Mouse (Mus musculus) liver, postnatal 0 days (tissue): ENCODE measurements around the gene H2-Ob. TPM values are rescaled to one million over a fixed set of nuclear protein-coding genes. Genes with fewer than 3 reads are reported as not detected.
A peak's percentile ranks its signal among the peaks of the same experiment; 100 is the strongest.
"Not testable (repeated sequence)": the region's sequence is repeated elsewhere in the genome, so short reads cannot be mapped to it uniquely, and the experiment has no call there.

Source experiments
- ATAC-seq: fragments of 200-750 bp; cut with Nextera tagmentation; 2 replicates; pipeline ENCODE4 v1.8.0; 2017; ENCODE audit warnings: mild to moderate bottlenecking, moderate library complexity
- DNase-seq: peaks from one replicate; pipeline ENCODE4 v3.0.0-alpha.2; 2016
- H3K27ac ChIP-seq: fragments of 300-500 bp; sonication (generic); 2 replicates; pipeline ENCODE4 v1.5.1; 2014; ENCODE audit warnings: antibody characterized with exemption, moderate library complexity, mild to moderate bottlenecking, low read depth
- H3K27me3 ChIP-seq: fragments of 300-500 bp; sonication (generic); 2 replicates; pipeline ENCODE4 v1.6.1; 2014; ENCODE audit warnings: low read length, control low read depth, mixed read lengths; ENCODE audit not compliant: insufficient read depth
- H3K36me3 ChIP-seq: fragments of 300-500 bp; sonication (generic); replicated peaks from 2 replicates; pipeline ENCODE4 v1.6.1; 2014; ENCODE audit warnings: mild to moderate bottlenecking, control low read depth, low read length, moderate library complexity, mixed read lengths; ENCODE audit not compliant: insufficient read depth
- H3K4me1 ChIP-seq: fragments of 300-500 bp; sonication (generic); 2 replicates; pipeline ENCODE4 v1.6.1; 2014; ENCODE audit warnings: antibody characterized with exemption, mild to moderate bottlenecking, control low read depth; ENCODE audit not compliant: insufficient read depth
- H3K4me2 ChIP-seq: fragments of 300-500 bp; sonication (generic); 2 replicates; pipeline ENCODE4 v1.6.1; 2014; ENCODE audit warnings: low read depth, mild to moderate bottlenecking, low read length, moderate library complexity, mixed read lengths
- H3K4me3 ChIP-seq: fragments of 300-500 bp; sonication (generic); 2 replicates; pipeline ENCODE4 v1.5.1; 2014; ENCODE audit warnings: low read depth, low read length
- H3K9ac ChIP-seq: fragments of 300-500 bp; sonication (generic); replicated peaks from 2 replicates; pipeline ENCODE4 v1.6.1; 2014; ENCODE audit warnings: mild to moderate bottlenecking, moderate library complexity
- H3K9me3 ChIP-seq: fragments of 300-500 bp; sonication (generic); 2 replicates; pipeline ENCODE4 v1.6.1; 2016; ENCODE audit warnings: mild to moderate bottlenecking, control low read depth, low read length, mixed read lengths
- CTCF ChIP-seq: sonication (generic); IDR thresholded peaks from 2 replicates; pipeline ENCODE4 v1.5.1; 2016; ENCODE audit warnings: antibody characterized with exemption, low read depth
- EP300 ChIP-seq: IDR thresholded peaks from 2 replicates; pipeline ENCODE4 v1.6.1; 2016; ENCODE audit warnings: antibody characterized with exemption, low read depth, mild to moderate bottlenecking
- WGBS: fragments of 180-500 bp; shearing (Covaris S2); extraction: QIAGEN DNeasy Blood & Tissue Kit; methylation state at CpG from one replicate; pipeline ENCODE4 v1.1.7; 2014; ENCODE audit not compliant: insufficient replicate concordance; 5-methylcytosine and 5-hydroxymethylcytosine counted together
- polyA plus RNA-seq: library from polyadenylated mRNA; unstranded; fragments of >200 nt; fragmentation: Nextera tagmentation; extraction: Ambion mirVana; gene quantifications from 2 replicates; pipeline ENCODE4 v1.2.1, GENCODE M21; 2015

The H2-Ob gene
- polyA plus RNA-seq, 1 experiment from 2014 or later: 1.1 TPM

DNA sequence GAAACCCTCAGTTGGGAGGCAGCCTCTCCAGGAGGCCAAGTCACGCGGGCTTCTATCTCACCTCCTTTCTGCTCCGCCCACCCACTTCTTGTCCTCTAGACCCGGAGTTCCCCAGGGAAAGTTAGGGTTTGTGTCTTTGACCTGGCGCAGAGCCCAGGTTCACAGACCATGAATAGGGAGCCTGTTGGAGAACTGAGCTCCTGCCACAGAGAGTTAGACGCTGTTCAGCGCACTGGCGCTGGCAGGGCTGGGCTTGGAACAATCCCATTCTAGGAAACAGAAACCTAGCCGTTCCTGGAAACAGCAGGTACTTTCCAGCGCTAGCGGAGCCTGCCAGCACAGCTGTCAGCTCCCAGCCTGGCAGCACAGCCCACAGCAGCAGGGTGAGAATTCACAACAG is 20.0 kb upstream of the H2-Ob start:
- 76% methylated on average over 11 of the region's 11 CpGs for WGBS
- no peak overlapping the region for H3K27ac ChIP-seq
- peaks cover 11% of the 10 kb centered on the region; the same call in 1 of the 2 replicates for H3K36me3 ChIP-seq
- H3K9ac ChIP-seq: no peak overlapping the region
- DNase-seq (no peak), ATAC-seq (peak; percentile 40)
- H3K9me3 ChIP-seq: 0 out of 2 replicates have a peak, but pooled peaks cover 3% of the 10 kb centered on the region
- TF ChIP-seq EP300 (no peak), CTCF (no peak)
- H3K4me1 ChIP-seq: no peaks in the 10 kb centered on the region
- H3K4me2 ChIP-seq: no peak overlapping the region
- no peaks in the 10 kb centered on the region for H3K27me3 ChIP-seq
- no peak overlapping the region for H3K4me3 ChIP-seq

DNA sequence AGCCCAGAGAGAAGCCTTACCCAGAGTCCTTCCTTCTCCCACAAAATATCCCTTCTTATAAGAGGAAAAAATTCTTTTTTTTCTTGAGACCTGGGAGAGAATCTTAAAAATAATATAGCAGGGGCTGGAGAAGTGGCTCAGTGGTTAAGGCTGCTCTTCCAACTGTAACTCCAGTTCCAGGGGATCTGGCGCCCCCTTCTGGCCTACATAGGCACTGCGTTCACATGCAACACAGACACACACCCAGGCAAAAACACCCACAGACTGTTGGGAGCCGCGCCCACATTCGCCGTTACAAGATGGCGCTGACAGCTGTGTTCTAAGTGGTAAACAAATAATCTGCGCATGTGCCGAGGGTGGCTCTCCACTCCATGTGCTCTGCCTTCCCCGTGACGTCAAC is 19.6 kb upstream of the H2-Ob start:
- peak; percentile 57 for DNase-seq
- H3K4me1 ChIP-seq, H3K4me2 ChIP-seq, H3K27me3 ChIP-seq, H3K4me3 ChIP-seq, H3K9me3 ChIP-seq, H3K9ac ChIP-seq, H3K36me3 ChIP-seq, ATAC-seq, H3K27ac ChIP-seq: not testable (repeated sequence)
- 85% methylated on average over 7 of the region's 11 CpGs for WGBS
- peak; percentile 67 for TF ChIP-seq CTCF

DNA sequence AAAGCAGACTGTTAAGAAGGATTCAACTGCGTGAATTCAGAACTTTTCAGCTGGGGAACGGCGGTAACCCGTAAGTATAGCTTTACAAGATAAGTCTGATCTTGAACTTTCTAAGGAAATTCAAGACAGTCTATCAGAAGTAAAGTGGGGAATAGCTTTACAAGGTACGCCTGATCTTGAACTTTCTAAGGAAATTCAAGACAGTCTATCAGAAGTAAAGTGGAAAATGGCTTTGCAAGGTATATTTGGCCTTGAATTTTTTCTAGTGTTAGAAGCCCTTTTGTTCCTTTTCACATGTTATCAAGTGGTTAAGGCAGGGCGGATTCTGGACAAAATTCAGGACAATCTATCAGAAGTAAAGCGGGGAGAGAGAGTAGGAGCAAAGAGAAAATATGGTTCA is 18.9 kb upstream of the H2-Ob start:
- H3K27ac ChIP-seq, H3K36me3 ChIP-seq, H3K9me3 ChIP-seq, H3K4me3 ChIP-seq, H3K9ac ChIP-seq, H3K4me1 ChIP-seq, H3K4me2 ChIP-seq, H3K27me3 ChIP-seq, DNase-seq, ATAC-seq: not testable (repeated sequence)
- WGBS: 87% methylated on average over 3 of the region's 7 CpGs

DNA sequence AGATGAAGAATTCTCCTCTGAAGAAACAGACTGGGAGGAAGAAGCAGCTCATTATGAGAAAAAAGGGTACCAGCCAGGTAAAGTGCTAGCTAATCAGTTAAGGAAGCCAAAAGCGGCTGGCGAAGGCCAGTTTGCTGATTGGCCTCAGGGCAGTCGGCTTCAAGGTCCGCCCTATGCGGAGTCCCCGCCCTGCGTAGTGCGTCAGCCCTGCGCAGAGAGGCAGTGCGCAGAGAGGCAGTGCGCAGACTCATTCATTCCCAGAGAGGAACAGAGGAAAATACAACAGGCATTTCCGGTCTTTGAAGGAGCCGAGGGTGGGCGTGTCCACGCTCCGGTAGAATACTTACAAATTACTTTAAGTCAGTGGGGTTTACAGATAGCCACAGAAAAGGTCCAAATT is 18.3 kb upstream of the H2-Ob start:
- not testable (repeated sequence) for H3K9me3 ChIP-seq, H3K4me1 ChIP-seq, H3K9ac ChIP-seq, H3K36me3 ChIP-seq, ATAC-seq, H3K4me3 ChIP-seq, DNase-seq, H3K4me2 ChIP-seq, H3K27ac ChIP-seq, H3K27me3 ChIP-seq
- 88% methylated on average over 4 of the region's 16 CpGs for WGBS

DNA sequence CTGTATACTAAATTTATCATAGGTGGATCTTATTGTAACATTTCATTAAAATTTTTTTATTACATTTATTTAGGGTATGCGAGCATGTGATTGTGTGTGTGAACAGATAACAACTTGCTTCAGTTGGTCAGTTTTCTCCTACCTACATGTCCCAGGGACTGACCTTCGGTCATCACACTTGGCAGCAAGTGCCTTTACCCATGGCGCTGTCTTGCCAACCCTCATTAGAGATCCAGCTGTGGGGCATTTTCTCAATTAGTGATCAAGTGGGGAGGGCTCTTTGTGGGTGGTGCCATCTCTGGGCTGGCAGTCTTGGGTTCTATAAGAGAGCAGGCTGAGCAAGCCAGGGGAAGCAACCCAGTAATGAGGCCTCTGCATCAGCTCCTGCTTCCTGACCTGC is 13.9 kb upstream of the H2-Ob start:
- WGBS: 83% methylated on average over 3 of the region's 3 CpGs
- TF ChIP-seq CTCF (no peak), EP300 (no peak)
- no peak overlapping the region for H3K27ac ChIP-seq

DNA sequence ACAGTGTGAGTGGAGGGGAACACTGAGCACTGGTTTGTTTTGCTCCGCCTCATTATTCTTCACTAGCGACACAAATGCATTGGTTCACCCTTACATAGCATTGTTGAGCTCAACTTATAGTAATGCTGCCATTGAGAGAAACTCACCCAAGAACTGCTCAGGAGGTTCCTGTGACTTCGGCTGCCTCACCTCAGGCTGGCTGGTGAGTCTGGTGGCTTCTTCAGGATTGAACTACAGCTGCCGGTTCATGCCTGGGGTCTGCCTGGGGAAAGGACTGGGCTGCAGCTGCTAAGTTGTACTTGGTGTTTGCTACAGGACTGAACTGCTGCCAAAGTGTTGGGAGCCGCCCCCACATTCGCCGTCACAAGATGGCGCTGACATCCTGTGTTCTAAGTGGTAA is 13.3 kb upstream of the H2-Ob start:
- WGBS: 89% methylated on average over 8 of the region's 8 CpGs
- ATAC-seq: no peak
- no peaks in the 10 kb centered on the region for H3K4me1 ChIP-seq

More for the DNA sequence above, 13.9 kb upstream of the H2-Ob start:
- H3K4me2 ChIP-seq: no peak overlapping the region
- no peak overlapping the region for H3K4me3 ChIP-seq
- no peak for DNase-seq
- no peaks in the 10 kb centered on the region for H3K9me3 ChIP-seq
- H3K4me1 ChIP-seq: no peaks in the 10 kb centered on the region
- H3K27me3 ChIP-seq: no peaks in the 10 kb centered on the region
- no peaks in the 10 kb centered on the region for H3K36me3 ChIP-seq
- no peak for ATAC-seq
- no peak overlapping the region for H3K9ac ChIP-seq

DNA sequence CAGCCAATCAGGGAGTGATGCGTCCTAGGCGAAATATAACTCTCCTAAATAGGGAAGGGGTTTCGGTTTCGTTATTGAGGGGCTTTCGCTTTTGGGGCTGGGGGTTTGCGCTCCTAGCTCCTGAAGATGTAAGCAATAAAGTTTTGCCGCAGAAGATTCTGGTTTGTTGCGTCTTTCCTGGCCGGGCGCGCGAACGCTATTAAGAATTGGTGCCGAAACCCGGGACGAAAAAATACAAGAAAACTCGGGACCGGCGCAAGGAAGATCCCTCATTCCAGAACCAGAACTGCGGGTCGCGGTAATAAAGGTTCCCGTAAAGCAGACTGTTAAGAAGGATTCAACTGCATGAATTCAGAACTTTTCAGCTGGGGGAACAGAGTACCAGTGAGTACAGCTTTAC is 12.8 kb upstream of the H2-Ob start:
- not testable (repeated sequence) for H3K36me3 ChIP-seq, H3K4me1 ChIP-seq, ATAC-seq, H3K27ac ChIP-seq, H3K4me2 ChIP-seq, H3K9ac ChIP-seq, H3K27me3 ChIP-seq, DNase-seq, H3K9me3 ChIP-seq, H3K4me3 ChIP-seq
- WGBS: 94% methylated on average over 13 of the region's 23 CpGs

More for the DNA sequence above, 13.3 kb upstream of the H2-Ob start:
- Histone ChIP-seq H3K27ac (no peak overlapping the region), H3K9me3 (no peaks in the 10 kb centered on the region), H3K9ac (no peak overlapping the region), H3K36me3 (no peaks in the 10 kb centered on the region), H3K27me3 (no peaks in the 10 kb centered on the region), H3K4me2 (no peak overlapping the region), H3K4me3 (no peak overlapping the region)
- no peak for DNase-seq
- TF ChIP-seq CTCF (no peak), EP300 (no peak)

DNA sequence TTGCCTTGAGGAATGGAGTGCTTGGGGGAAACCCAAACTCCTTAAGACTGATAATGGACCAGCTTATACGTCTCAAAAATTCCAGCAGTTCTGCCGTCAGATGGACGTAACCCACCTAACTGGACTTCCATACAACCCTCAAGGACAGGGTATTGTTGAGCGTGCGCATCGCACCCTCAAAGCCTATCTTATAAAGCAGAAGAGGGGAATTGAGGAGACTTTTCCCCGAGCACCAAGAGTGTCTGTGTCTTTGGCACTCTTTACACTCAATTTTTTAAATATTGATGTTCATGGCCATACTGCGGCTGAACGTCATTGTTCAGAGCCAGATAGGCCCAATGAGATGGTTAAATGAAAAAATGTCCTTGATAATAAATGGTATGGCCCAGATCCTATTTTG is 7.7 kb upstream of the H2-Ob start:
- H3K4me2 ChIP-seq, DNase-seq, H3K4me1 ChIP-seq, H3K36me3 ChIP-seq, H3K9ac ChIP-seq, H3K9me3 ChIP-seq, H3K4me3 ChIP-seq, H3K27me3 ChIP-seq, ATAC-seq, H3K27ac ChIP-seq: not testable (repeated sequence)
- WGBS: 91% methylated on average over 6 of the region's 9 CpGs

DNA sequence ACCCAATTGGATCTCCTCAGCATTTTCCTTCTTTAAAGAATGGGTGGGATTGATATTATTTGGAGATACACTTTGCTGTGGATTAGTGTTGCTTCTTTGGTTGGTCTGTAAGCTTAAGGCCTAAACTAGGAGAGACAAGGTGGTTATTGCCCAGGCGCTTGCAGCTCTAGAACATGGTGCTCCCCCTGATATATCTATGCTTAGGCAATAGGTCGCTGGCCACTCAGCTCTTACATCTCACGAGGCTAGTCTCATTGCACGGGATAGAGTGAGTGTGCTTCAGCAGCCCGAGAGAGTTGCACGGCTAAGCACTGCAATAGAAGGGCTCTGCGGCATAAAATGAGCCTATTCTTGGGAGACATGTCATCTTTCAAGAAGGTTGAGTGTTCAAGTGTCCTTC is 6.7 kb upstream of the H2-Ob start:
- not testable (repeated sequence) for H3K27ac ChIP-seq, DNase-seq, ATAC-seq, H3K9me3 ChIP-seq, H3K4me2 ChIP-seq, H3K27me3 ChIP-seq, H3K4me1 ChIP-seq, H3K9ac ChIP-seq, H3K36me3 ChIP-seq, H3K4me3 ChIP-seq
- WGBS: 81% methylated on average over 5 of the region's 7 CpGs
